Mouse (Mus musculus) hindbrain, embryonic 14.5 days (tissue): ENCODE measurements around the gene Col4a3. TPM values are rescaled to one million over a fixed set of nuclear protein-coding genes. Genes with fewer than 3 reads are reported as not detected.

Experiments
- ATAC-seq: fragments of 200-750 bp; cut with Nextera tagmentation; 2 replicates; pipeline ENCODE4 v1.8.0; 2017; ENCODE audit warnings: moderate number of reproducible peaks, mild to moderate bottlenecking, moderate TSS enrichment, moderate library complexity; ENCODE audit not compliant: low FRiP score
- DNase-seq: peaks from one replicate; pipeline ENCODE4 v3.0.0-alpha.2; 2015; ENCODE audit warnings: low spot score
- H3K27ac ChIP-seq: fragments of 300-500 bp; sonication (generic); 2 replicates; pipeline ENCODE4 v1.5.1; 2014; ENCODE audit warnings: mild to moderate bottlenecking, moderate library complexity
- H3K27me3 ChIP-seq: fragments of 300-500 bp; sonication (generic); 2 replicates; pipeline ENCODE4 v1.6.1; 2014; ENCODE audit warnings: mild to moderate bottlenecking, low read length, mixed read lengths; ENCODE audit not compliant: control insufficient read depth, insufficient read depth
- H3K36me3 ChIP-seq: fragments of 300-500 bp; sonication (generic); replicated peaks from 2 replicates; pipeline ENCODE4 v1.6.1; 2014; ENCODE audit not compliant: control insufficient read depth, insufficient read depth
- H3K4me1 ChIP-seq: fragments of 300-500 bp; sonication (generic); replicated peaks from 2 replicates; pipeline ENCODE4 v1.6.1; 2014; ENCODE audit warnings: antibody characterized with exemption, low read length, mixed read lengths; ENCODE audit not compliant: control insufficient read depth, insufficient read depth
- H3K4me2 ChIP-seq: fragments of 300-500 bp; sonication (generic); replicated peaks from 2 replicates; pipeline ENCODE4 v1.6.1; 2014; ENCODE audit warnings: mild to moderate bottlenecking, moderate library complexity
- H3K4me3 ChIP-seq: fragments of 300-500 bp; sonication (generic); replicated peaks from 2 replicates; pipeline ENCODE4 v1.5.1; 2014; ENCODE audit warnings: mild to moderate bottlenecking, low read length
- H3K9ac ChIP-seq: fragments of 300-500 bp; sonication (generic); 2 replicates; pipeline ENCODE4 v1.6.1; 2014
- H3K9me3 ChIP-seq: fragments of 300-500 bp; sonication (generic); 2 replicates; pipeline ENCODE4 v1.6.1; 2016; ENCODE audit warnings: low read length; ENCODE audit not compliant: control insufficient read depth
- WGBS: fragments of 180-500 bp; shearing (Covaris S2); extraction: QIAGEN DNeasy Blood & Tissue Kit; methylation state at CpG from one replicate; pipeline ENCODE4 v1.1.7; 2014; 5-methylcytosine and 5-hydroxymethylcytosine counted together
- polyA plus RNA-seq: library from polyadenylated mRNA; unstranded; fragments of >200 nt; fragmentation: Nextera tagmentation; extraction: Ambion mirVana; gene quantifications from 2 replicates; pipeline ENCODE4 v1.2.1, GENCODE M21; 2014

Gene Col4a3
- 0.33 and 0.48 TPM in 2 replicates for polyA plus RNA-seq

- no peaks in the 10 kb centered on the region for H3K36me3 ChIP-seq
- H3K27me3 ChIP-seq: peaks cover 22% of the 10 kb centered on the region
- H3K4me1 ChIP-seq: peaks cover 8% of the 10 kb centered on the region; the same call in 1 of the 2 replicates
- DNase-seq (no peak), ATAC-seq (peak; percentile 51)
- WGBS: 4% methylated on average over 34 of the region's 34 CpGs
- H3K4me2 ChIP-seq: peak within 1 kb of the TSS; percentile 60
- peak within 1 kb of the TSS; percentile 36; the same call in 1 of the 2 replicates for H3K9ac ChIP-seq
- H3K4me3 ChIP-seq: peak within 1 kb of the TSS; percentile 28
- no peaks in the 10 kb centered on the region for H3K9me3 ChIP-seq
- H3K27ac ChIP-seq: no peak within 1 kb of the TSS
Observed at GRCm38 (mm10) chr1:82586713-82587399, at the start of gene Col4a3, which contains the start of gene Col4a4. Col4a3 (plus strand) TSS chr1:82586921. Col4a4 (minus strand) TSS chr1:82586849.

GRCm38 (mm10) chr1:82537848-82538247, 48.9 kb upstream of the Col4a3 start:
- ATAC-seq: no peak
- 54% methylated on average over 3 of the region's 3 CpGs for whole genome bisulfite sequencing
- Histone ChIP-seq H3K4me3 (no peak overlapping the region), H3K27me3 (no peaks in the 10 kb centered on the region), H3K27ac (no peak overlapping the region), H3K36me3 (no peaks in the 10 kb centered on the region), H3K4me2 (no peak overlapping the region), H3K4me1 (no peaks in the 10 kb centered on the region), H3K9me3 (no peaks in the 10 kb centered on the region), H3K9ac (no peak overlapping the region)
- DNase-seq: no peak

GRCm38 (mm10) chr1:82540056-82540455, 46.7 kb upstream of the Col4a3 start:
- Histone ChIP-seq H3K9ac (no peak overlapping the region), H3K27me3 (no peaks in the 10 kb centered on the region), H3K4me3 (no peak overlapping the region), H3K9me3 (no peaks in the 10 kb centered on the region), H3K27ac (no peak overlapping the region), H3K36me3 (no peaks in the 10 kb centered on the region), H3K4me2 (no peak overlapping the region), H3K4me1 (no peaks in the 10 kb centered on the region)
- DNase-seq: no peak
- ATAC-seq: no peak
- WGBS: 83% methylated on average over 5 of the region's 5 CpGs

- Histone ChIP-seq H3K27me3 (no peaks in the 10 kb centered on the region), H3K36me3 (no peaks in the 10 kb centered on the region), H3K4me2 (no peak overlapping the region), H3K4me1 (no peaks in the 10 kb centered on the region), H3K4me3 (no peak overlapping the region), H3K27ac (no peak overlapping the region), H3K9me3 (no peaks in the 10 kb centered on the region), H3K9ac (no peak overlapping the region)
- ATAC-seq (no peak), DNase-seq (no peak)
- WGBS: 93% methylated on average over 2 of the region's 2 CpGs
Observed at GRCm38 (mm10) chr1:82543934-82544333, 42.8 kb upstream of the Col4a3 start.

- H3K4me1 ChIP-seq: no peaks in the 10 kb centered on the region
- no peak overlapping the region for H3K4me2 ChIP-seq
- no peak overlapping the region for H3K27ac ChIP-seq
- no peak for DNase-seq
- no peaks in the 10 kb centered on the region for H3K36me3 ChIP-seq
- no peaks in the 10 kb centered on the region for H3K9me3 ChIP-seq
- peak; percentile 64; the same call in 1 of the 2 replicates for ATAC-seq
- WGBS: 60% methylated on average over 6 of the region's 6 CpGs
- H3K27me3 ChIP-seq: no peaks in the 10 kb centered on the region
- no peak overlapping the region for H3K4me3 ChIP-seq
- no peak overlapping the region for H3K9ac ChIP-seq
Observed at GRCm38 (mm10) chr1:82544419-82545185, 42.1 kb upstream of the Col4a3 start.

- H3K9me3 ChIP-seq: no peaks in the 10 kb centered on the region
- H3K4me1 ChIP-seq: no peaks in the 10 kb centered on the region
- no peak for DNase-seq
- H3K4me2 ChIP-seq: no peak overlapping the region
- no peak for ATAC-seq
- no peak overlapping the region for H3K4me3 ChIP-seq
- WGBS: 77% methylated on average over 8 of the region's 8 CpGs
- no peaks in the 10 kb centered on the region for H3K27me3 ChIP-seq
- no peak overlapping the region for H3K27ac ChIP-seq
- no peaks in the 10 kb centered on the region for H3K36me3 ChIP-seq
- no peak overlapping the region for H3K9ac ChIP-seq
Observed at GRCm38 (mm10) chr1:82545199-82545960, 41.3 kb upstream of the Col4a3 start.

- Histone ChIP-seq H3K27me3 (no peaks in the 10 kb centered on the region), H3K4me1 (no peaks in the 10 kb centered on the region), H3K36me3 (no peaks in the 10 kb centered on the region), H3K27ac (no peak overlapping the region), H3K4me2 (no peak overlapping the region), H3K9ac (no peak overlapping the region), H3K4me3 (no peak overlapping the region), H3K9me3 (no peaks in the 10 kb centered on the region)
- ATAC-seq: peak; percentile 69
- DNase-seq: peak; percentile 67
- WGBS: 44% methylated on average over 6 of the region's 6 CpGs
Observed at GRCm38 (mm10) chr1:82554443-82554850, 32.3 kb upstream of the Col4a3 start.

- ATAC-seq: 0 out of 2 replicates have a peak, but pooled peaks have one; percentile 11
Observed at GRCm38 (mm10) chr1:82554889-82555288, 31.8 kb upstream of the Col4a3 start.

GRCm38 (mm10) chr1:82560223-82560622, 26.5 kb upstream of the Col4a3 start:
- no peak overlapping the region for H3K27ac ChIP-seq
- no peak overlapping the region for H3K9ac ChIP-seq
- ATAC-seq (no peak), DNase-seq (no peak)
- no peaks in the 10 kb centered on the region for H3K9me3 ChIP-seq
- no peaks in the 10 kb centered on the region for H3K36me3 ChIP-seq
- H3K4me2 ChIP-seq: no peak overlapping the region
- H3K4me1 ChIP-seq: no peaks in the 10 kb centered on the region
- no peak overlapping the region for H3K4me3 ChIP-seq
- WGBS: 87% methylated on average over 4 of the region's 4 CpGs
- no peaks in the 10 kb centered on the region for H3K27me3 ChIP-seq

More at GRCm38 (mm10) chr1:82554889-82555288, 31.8 kb upstream of the Col4a3 start:
- 78% methylated on average over 5 of the region's 5 CpGs for WGBS
- Histone ChIP-seq H3K9ac (no peak overlapping the region), H3K4me2 (no peak overlapping the region), H3K4me1 (no peaks in the 10 kb centered on the region), H3K4me3 (no peak overlapping the region), H3K27ac (no peak overlapping the region), H3K36me3 (no peaks in the 10 kb centered on the region), H3K9me3 (no peaks in the 10 kb centered on the region), H3K27me3 (no peaks in the 10 kb centered on the region)
- no peak for DNase-seq
